Mouse (Mus musculus) embryonic fibroblast, embryonic 13.5 days (primary cell): ENCODE measurements around the gene Il24.

ENCODE experiments used
- CTCF ChIP-seq: IDR thresholded peaks from 2 replicates; pipeline ENCODE4 v1.5.1; 2011; ENCODE audit warnings: mild to moderate bottlenecking, control low read depth, low read length, moderate library complexity, borderline replicate concordance; ENCODE audit not compliant: insufficient read depth
- POLR2A ChIP-seq: IDR thresholded peaks from 2 replicates; pipeline ENCODE4 v1.6.1; 2011; ENCODE audit warnings: low read depth, mild to moderate bottlenecking, control low read depth, low read length, moderate library complexity

DNA sequence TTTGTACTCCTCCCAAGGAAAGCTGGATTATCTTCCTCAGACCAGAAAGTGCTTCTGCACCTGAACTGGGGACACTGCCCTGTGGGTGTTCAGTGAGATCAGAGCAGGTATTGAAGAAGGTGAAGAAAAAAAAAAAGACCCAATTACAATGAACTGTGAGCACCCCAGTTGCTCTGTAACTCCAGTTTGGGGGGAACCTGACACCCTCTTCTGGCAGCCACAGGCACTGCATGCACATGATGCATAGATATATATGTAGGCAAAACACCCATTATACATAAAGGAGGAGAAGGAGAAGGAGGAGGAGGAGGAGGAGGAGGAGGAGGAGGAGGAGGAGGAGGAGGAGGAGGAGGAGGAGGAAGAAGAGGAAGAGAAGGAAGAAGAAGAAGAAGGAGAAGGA lies 39.2 kb upstream of the Il24 start:
- TF ChIP-seq POLR2A (no peak), CTCF (no peak)
